Mouse (Mus musculus): Measurements from ENCODE around the gene Nudc. TPM values are rescaled to one million over a fixed set of nuclear protein-coding genes. Genes with fewer than 3 reads are reported as not detected.

Nudc gene
- polyA plus RNA-seq, 1 experiment from 2014 or later = 315 TPM

DNA sequence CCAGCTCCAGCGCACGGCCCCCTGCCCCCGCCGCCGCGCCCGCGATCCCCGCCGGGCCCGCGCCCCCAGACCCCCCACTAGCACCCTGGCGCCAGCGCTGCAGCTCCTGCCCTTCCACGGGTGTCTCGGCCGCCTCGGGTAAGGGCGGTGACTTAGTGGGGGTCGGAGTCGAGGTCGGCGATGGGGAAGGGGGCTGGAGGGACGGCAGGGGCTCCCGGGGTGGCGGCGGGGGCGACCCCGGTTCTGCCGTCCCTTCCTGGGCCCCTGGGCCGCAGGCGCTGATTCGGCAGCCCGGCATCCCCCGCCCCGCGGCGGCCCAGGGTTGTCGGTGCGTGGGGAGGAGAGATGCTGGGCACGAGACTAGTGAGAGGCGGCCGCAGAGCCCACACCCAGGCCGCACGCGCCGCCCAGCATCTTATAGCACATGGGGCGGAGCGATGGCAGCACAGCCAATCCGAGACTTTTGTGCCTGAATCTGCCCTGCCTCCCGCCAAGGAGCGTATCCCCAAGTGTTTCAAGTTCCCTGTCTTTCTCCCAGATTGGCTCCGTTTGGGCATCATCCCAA lies 47.6 kb downstream of the Nudc start, which contains the start of gene Trnp1:
Gene Trnp1, minus strand, starts transcription at position 391 of the 565 bp plus-strand sequence.
- peak within 1 kb of the TSS; percentile 62 for H3K4me3 ChIP-seq (ENCODE audit: low read depth, low read length)
- peak; percentile 80 for ATAC-seq (ENCODE audit: low FRiP score)
- 1% methylated on average over 47 of the region's 53 CpGs for WGBS
- H3K27ac ChIP-seq (ENCODE audit: low read depth, low read length) = no peak within 1 kb of the TSS
- H3K36me3 ChIP-seq (ENCODE audit: control insufficient read depth, insufficient read depth, low read length) = no peaks in the 10 kb centered on the region
- DNase-seq (ENCODE audit: low spot score) = peak; percentile 85
- H3K4me1 ChIP-seq (replicated peaks; ENCODE audit: control insufficient read depth, insufficient read depth, low read length) = peaks cover 3% of the 10 kb centered on the region
- peak within 1 kb of the TSS; percentile 100 for H3K4me2 ChIP-seq (replicated peaks; ENCODE audit: low read depth, low read length)
- H3K9me3 ChIP-seq (ENCODE audit: control insufficient read depth, low read length) = no peaks in the 10 kb centered on the region
- peaks cover 60% of the 10 kb centered on the region for H3K27me3 ChIP-seq (ENCODE audit: control insufficient read depth, insufficient read depth, low read length)
- H3K9ac ChIP-seq (ENCODE audit: low read depth, low read length) = peak within 1 kb of the TSS; percentile 57

DNA sequence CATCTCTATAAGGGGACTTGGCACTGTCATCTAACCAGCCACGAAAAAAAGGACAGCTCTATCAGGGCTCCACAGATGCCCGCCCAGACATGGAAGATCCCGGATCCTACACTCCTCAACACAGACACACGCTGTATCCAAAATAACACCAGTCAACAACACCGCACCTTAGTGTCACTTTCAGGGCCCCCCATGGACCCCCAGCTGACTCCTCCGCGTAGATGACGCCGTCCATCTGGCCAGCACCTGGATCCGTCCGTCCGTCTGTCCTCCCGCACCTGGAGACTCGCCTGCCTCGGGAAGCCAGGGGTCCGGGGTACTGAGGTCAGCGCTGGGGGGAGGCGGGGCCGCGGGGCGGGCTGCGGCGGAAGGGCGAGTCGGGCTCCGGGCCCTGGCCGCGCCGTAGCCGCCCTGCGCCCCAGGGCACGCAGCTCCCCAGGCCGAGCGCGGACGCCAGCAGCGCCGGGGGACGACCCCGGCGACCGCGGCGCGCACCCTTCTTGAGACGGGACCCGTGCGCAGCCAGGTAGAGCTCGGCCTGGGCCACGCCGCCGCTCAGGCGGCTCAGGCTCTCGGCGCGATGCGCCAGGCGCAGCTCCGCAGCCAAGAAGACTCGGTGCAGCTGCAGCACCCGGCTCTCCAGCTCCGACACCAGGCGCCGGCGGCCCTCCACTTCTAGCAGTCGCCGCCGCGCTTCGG lies 48.2 kb downstream of the Nudc start:
- H3K27ac ChIP-seq (ENCODE audit: low read depth, low read length) = no peak overlapping the region
- peaks cover 3% of the 10 kb centered on the region for H3K4me1 ChIP-seq (replicated peaks; ENCODE audit: control insufficient read depth, insufficient read depth, low read length)
- H3K9ac ChIP-seq (ENCODE audit: low read depth, low read length) = peak overlapping the region; percentile 57
- no peaks in the 10 kb centered on the region for H3K9me3 ChIP-seq (ENCODE audit: control insufficient read depth, low read length)
- no peaks in the 10 kb centered on the region for H3K36me3 ChIP-seq (ENCODE audit: control insufficient read depth, insufficient read depth, low read length)
- peak overlapping the region; percentile 62 for H3K4me3 ChIP-seq (ENCODE audit: low read depth, low read length)
- peak; percentile 44; the same call in 1 of the 2 replicates for ATAC-seq (ENCODE audit: low FRiP score)
- WGBS = under 1% methylated on average over 41 of the region's 70 CpGs
- DNase-seq (ENCODE audit: low spot score) = peak; percentile 65
- H3K27me3 ChIP-seq (ENCODE audit: control insufficient read depth, insufficient read depth, low read length) = peaks cover 60% of the 10 kb centered on the region
- peak overlapping the region; percentile 100 for H3K4me2 ChIP-seq (replicated peaks; ENCODE audit: low read depth, low read length)

DNA sequence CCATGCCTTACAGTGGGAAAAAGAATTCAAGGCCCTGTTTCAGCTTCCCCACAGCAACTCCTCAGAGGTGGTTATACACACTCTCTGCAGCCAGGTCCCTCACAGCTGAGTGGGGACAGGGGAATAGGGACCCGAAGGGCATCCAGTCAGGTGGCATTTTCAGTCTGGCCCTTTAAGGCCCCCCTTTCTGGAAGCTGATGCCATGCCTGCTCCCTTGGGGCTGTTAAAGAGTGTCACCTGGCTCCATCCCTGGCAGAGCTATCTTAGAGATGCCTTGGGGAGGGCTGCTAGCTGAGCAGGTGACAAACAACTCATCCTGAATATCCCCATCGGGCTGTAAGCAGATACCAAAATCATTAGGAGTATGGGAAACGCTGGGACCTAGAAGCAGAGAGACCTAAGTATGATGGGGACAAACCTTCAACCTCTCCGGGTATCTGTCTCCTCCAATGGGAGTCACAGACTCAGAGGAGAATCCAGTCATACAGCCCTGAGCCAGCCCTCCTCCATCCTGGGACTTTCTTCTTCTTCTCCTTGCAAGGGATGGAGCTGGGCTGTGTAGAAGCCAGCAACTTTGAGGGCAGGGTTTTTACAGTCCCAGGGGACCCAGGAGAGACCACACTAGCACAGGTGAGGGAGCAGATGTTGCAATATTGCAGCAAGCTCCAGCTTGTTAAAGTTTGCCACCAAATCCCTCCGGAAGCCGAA lies 48.9 kb downstream of the Nudc start:
- Histone ChIP-seq H3K4me2 (replicated peaks; ENCODE audit: low read depth, low read length) (peak overlapping the region; percentile 100; the same call in 1 of the 2 replicates), H3K27me3 (ENCODE audit: control insufficient read depth, insufficient read depth, low read length) (peaks cover 60% of the 10 kb centered on the region), H3K4me3 (ENCODE audit: low read depth, low read length) (peak overlapping the region; percentile 62; the same call in 1 of the 2 replicates), H3K4me1 (replicated peaks; ENCODE audit: control insufficient read depth, insufficient read depth, low read length) (peaks cover 3% of the 10 kb centered on the region), H3K36me3 (ENCODE audit: control insufficient read depth, insufficient read depth, low read length) (no peaks in the 10 kb centered on the region), H3K9ac (ENCODE audit: low read depth, low read length) (no peak overlapping the region), H3K9me3 (ENCODE audit: control insufficient read depth, low read length) (no peaks in the 10 kb centered on the region), H3K27ac (ENCODE audit: low read depth, low read length) (no peak overlapping the region)
- WGBS = 19% methylated on average over 6 of the region's 6 CpGs
- DNase-seq (ENCODE audit: low spot score) (no peak), ATAC-seq (ENCODE audit: low FRiP score) (no peak)

DNA sequence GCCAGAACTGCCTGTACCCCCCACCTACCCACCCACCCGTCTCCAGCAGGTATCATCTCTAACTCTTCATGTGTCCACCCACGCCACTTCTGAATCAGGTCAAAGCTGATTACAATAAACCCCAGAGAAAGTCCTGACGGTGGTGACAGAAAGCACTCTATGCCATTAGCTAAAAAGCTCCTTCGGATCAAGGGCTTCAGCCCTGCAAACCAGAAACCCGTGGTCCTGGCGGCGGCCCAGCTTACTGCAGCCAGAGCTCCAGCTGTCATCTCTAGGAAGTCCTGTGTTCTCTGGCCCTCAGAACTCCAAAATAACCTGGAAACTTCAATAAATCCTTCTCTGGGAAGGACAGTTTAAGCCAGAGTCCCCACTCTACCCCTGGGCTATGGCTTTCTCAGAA lies 50.1 kb downstream of the Nudc start:
- no peak overlapping the region for H3K4me3 ChIP-seq (ENCODE audit: low read depth, low read length)
- no peaks in the 10 kb centered on the region for H3K9me3 ChIP-seq (ENCODE audit: control insufficient read depth, low read length)
- peaks cover 3% of the 10 kb centered on the region for H3K4me1 ChIP-seq (replicated peaks; ENCODE audit: control insufficient read depth, insufficient read depth, low read length)
- WGBS = 35% methylated on average over 7 of the region's 7 CpGs
- H3K4me2 ChIP-seq (replicated peaks; ENCODE audit: low read depth, low read length) = no peak overlapping the region
- no peaks in the 10 kb centered on the region for H3K36me3 ChIP-seq (ENCODE audit: control insufficient read depth, insufficient read depth, low read length)
- no peak for DNase-seq (ENCODE audit: low spot score)
- no peak overlapping the region for H3K27ac ChIP-seq (ENCODE audit: low read depth, low read length)
- ATAC-seq (ENCODE audit: low FRiP score) = no peak
- peaks cover 53% of the 10 kb centered on the region for H3K27me3 ChIP-seq (ENCODE audit: control insufficient read depth, insufficient read depth, low read length)
- no peak overlapping the region for H3K9ac ChIP-seq (ENCODE audit: low read depth, low read length)

DNA sequence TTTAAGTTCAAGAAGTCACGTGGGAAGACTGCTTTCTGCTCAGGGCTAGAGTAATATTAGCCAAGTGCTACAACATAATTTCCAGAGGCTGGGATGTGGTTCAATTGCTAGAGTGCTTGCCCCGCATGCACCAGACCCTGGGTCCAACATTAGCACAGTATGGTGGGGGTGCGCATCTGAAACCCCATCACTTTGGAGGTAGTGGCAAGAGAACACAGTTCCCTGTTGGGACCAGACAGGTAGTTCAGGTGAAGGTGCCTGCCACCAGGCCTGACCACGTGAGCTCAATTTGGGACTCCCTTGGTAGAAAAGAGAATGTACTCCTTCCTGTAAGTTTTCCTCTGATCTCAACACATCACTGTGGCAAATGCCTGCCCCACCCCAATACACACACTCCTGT lies 50.9 kb downstream of the Nudc start:
- no peak for DNase-seq (ENCODE audit: low spot score)
- WGBS = 62% methylated on average over 4 of the region's 4 CpGs
- H3K4me2 ChIP-seq (replicated peaks; ENCODE audit: low read depth, low read length) = no peak overlapping the region
- peaks cover 3% of the 10 kb centered on the region for H3K4me1 ChIP-seq (replicated peaks; ENCODE audit: control insufficient read depth, insufficient read depth, low read length)
- no peak overlapping the region for H3K9ac ChIP-seq (ENCODE audit: low read depth, low read length)
- H3K27me3 ChIP-seq (ENCODE audit: control insufficient read depth, insufficient read depth, low read length) = peaks cover 48% of the 10 kb centered on the region
- no peak overlapping the region for H3K27ac ChIP-seq (ENCODE audit: low read depth, low read length)
- H3K36me3 ChIP-seq (ENCODE audit: control insufficient read depth, insufficient read depth, low read length) = no peaks in the 10 kb centered on the region
- no peak for ATAC-seq (ENCODE audit: low FRiP score)
- H3K9me3 ChIP-seq (ENCODE audit: control insufficient read depth, low read length) = no peaks in the 10 kb centered on the region
- H3K4me3 ChIP-seq (ENCODE audit: low read depth, low read length) = no peak overlapping the region

DNA sequence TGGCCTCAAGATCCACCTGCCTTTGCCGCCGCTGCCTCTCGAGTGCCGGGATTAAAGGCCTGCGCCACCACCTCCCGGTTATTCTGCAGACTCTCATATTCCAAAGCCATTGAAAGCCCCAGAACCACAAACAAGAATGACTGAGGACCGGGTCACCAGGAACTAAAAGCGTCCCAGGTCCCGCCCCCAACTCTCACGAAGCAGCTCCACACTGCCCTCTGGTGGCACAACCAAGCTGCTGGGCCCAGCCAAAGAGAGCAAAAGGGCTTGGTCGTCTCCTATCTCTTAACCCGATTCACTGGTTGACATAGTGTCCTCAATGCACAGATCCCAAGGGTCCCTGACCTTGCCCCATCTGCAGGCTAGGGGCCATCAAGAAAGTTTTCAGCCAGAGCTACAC lies 51.4 kb downstream of the Nudc start:
- under 1% methylated on average over 12 of the region's 12 CpGs for WGBS
- H3K9ac ChIP-seq (ENCODE audit: low read depth, low read length) = no peak overlapping the region
- peaks cover 3% of the 10 kb centered on the region for H3K4me1 ChIP-seq (replicated peaks; ENCODE audit: control insufficient read depth, insufficient read depth, low read length)
- H3K36me3 ChIP-seq (ENCODE audit: control insufficient read depth, insufficient read depth, low read length) = no peaks in the 10 kb centered on the region
- no peaks in the 10 kb centered on the region for H3K9me3 ChIP-seq (ENCODE audit: control insufficient read depth, low read length)
- H3K27me3 ChIP-seq (ENCODE audit: control insufficient read depth, insufficient read depth, low read length) = peaks cover 44% of the 10 kb centered on the region
- H3K4me2 ChIP-seq (replicated peaks; ENCODE audit: low read depth, low read length) = peak overlapping the region; percentile 31
- no peak overlapping the region for H3K27ac ChIP-seq (ENCODE audit: low read depth, low read length)
- DNase-seq (ENCODE audit: low spot score) (peak; percentile 95), ATAC-seq (ENCODE audit: low FRiP score) (peak; percentile 36; the same call in 1 of the 2 replicates)
- H3K4me3 ChIP-seq (ENCODE audit: low read depth, low read length) = no peak overlapping the region

DNA sequence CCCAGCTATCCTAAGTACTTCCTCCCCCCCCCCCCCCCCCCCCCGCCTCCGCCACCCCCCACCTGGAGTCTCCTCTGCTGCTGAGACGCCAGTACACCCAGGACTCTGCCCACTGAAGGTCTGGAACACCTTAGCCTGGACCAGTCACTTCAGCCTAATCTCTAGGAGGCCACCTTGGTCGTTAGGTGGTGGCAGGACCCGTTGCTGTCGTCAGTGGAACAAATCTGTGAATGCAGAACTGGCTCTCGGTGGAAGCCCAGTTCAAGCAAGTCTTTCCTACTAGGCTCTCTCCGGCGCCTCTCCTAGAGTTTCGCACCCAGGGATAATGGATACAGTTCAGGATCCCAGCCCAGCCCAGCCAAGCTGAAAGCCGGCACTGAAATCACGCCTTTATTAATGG lies 51.9 kb downstream of the Nudc start:
- no peak overlapping the region for H3K27ac ChIP-seq (ENCODE audit: low read depth, low read length)
- WGBS = 29% methylated on average over 10 of the region's 12 CpGs
- no peaks in the 10 kb centered on the region for H3K36me3 ChIP-seq (ENCODE audit: control insufficient read depth, insufficient read depth, low read length)
- H3K4me2 ChIP-seq (replicated peaks; ENCODE audit: low read depth, low read length) = peak overlapping the region; percentile 31
- ATAC-seq (ENCODE audit: low FRiP score) (no peak), DNase-seq (ENCODE audit: low spot score) (no peak)
- peaks cover 39% of the 10 kb centered on the region for H3K27me3 ChIP-seq (ENCODE audit: control insufficient read depth, insufficient read depth, low read length)
- no peak overlapping the region for H3K9ac ChIP-seq (ENCODE audit: low read depth, low read length)
- peaks cover 3% of the 10 kb centered on the region for H3K4me1 ChIP-seq (replicated peaks; ENCODE audit: control insufficient read depth, insufficient read depth, low read length)
- no peaks in the 10 kb centered on the region for H3K9me3 ChIP-seq (ENCODE audit: control insufficient read depth, low read length)
- no peak overlapping the region for H3K4me3 ChIP-seq (ENCODE audit: low read depth, low read length)

DNA sequence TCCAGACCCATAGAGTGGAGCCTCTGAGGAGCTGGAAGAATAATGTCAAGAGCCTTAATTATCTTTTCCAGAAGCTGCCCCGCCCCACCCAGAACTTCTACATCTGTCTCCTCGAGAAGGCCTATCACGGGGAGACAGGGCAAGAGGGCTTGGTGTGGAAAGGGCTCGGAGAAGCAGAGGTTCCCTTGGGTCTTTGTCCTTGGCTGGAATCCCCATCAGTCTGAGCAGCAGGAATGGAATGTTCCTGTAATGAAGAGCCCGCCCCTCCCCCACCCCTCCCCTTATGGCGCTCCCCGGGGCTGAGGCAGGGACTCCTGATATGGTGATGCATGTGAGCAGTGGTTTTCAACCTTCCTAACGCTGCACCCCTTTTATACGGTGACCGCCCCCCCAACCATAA lies 54.0 kb downstream of the Nudc start:
- WGBS = 31% methylated on average over 10 of the region's 10 CpGs
- Histone ChIP-seq H3K4me3 (ENCODE audit: low read depth, low read length) (no peak overlapping the region), H3K4me2 (replicated peaks; ENCODE audit: low read depth, low read length) (no peak overlapping the region), H3K27me3 (ENCODE audit: control insufficient read depth, insufficient read depth, low read length) (peaks cover 18% of the 10 kb centered on the region), H3K36me3 (ENCODE audit: control insufficient read depth, insufficient read depth, low read length) (no peaks in the 10 kb centered on the region), H3K9me3 (ENCODE audit: control insufficient read depth, low read length) (no peaks in the 10 kb centered on the region), H3K9ac (ENCODE audit: low read depth, low read length) (no peak overlapping the region), H3K4me1 (replicated peaks; ENCODE audit: control insufficient read depth, insufficient read depth, low read length) (no peaks in the 10 kb centered on the region), H3K27ac (ENCODE audit: low read depth, low read length) (no peak overlapping the region)
- no peak for DNase-seq (ENCODE audit: low spot score)
- ATAC-seq (ENCODE audit: low FRiP score) = no peak
